Mouse (Mus musculus) kidney, postnatal 0 days (tissue): ENCODE measurements at regions not wholly inside any gene's neighbourhood (a gene's known extent, or its start where the extent isn't known, plus 50 kb on each side); places are given as distances from the start of the nearest gene placed in this dataset.

Source experiments
- ATAC-seq: fragments of 200-750 bp; cut with Nextera tagmentation; replicated peaks from 2 replicates; pipeline ENCODE4 v1.8.0; 2017; ENCODE audit warnings: low read depth, moderate number of reproducible peaks, moderate TSS enrichment, moderate library complexity; ENCODE audit not compliant: low FRiP score
- DNase-seq: peaks from one replicate; pipeline ENCODE4 v3.0.0-alpha.2; 2016; ENCODE audit warnings: low spot score
- H3K27ac ChIP-seq: fragments of 300-500 bp; sonication (generic); 2 replicates; pipeline ENCODE4 v1.5.1; 2014; ENCODE audit warnings: mild to moderate bottlenecking
- H3K27me3 ChIP-seq: fragments of 300-500 bp; sonication (generic); 2 replicates; pipeline ENCODE4 v1.6.1; 2014; ENCODE audit warnings: low read length, mixed read lengths; ENCODE audit not compliant: insufficient read depth
- H3K36me3 ChIP-seq: fragments of 300-500 bp; sonication (generic); 2 replicates; pipeline ENCODE4 v1.6.1; 2014; ENCODE audit warnings: low read length, mixed read lengths; ENCODE audit not compliant: insufficient read depth
- H3K4me1 ChIP-seq: fragments of 300-500 bp; sonication (generic); replicated peaks from 2 replicates; pipeline ENCODE4 v1.6.1; 2014; ENCODE audit warnings: antibody characterized with exemption, low read length, mixed read lengths; ENCODE audit not compliant: insufficient read depth
- H3K4me2 ChIP-seq: fragments of 300-500 bp; sonication (generic); 2 replicates; pipeline ENCODE4 v1.6.1; 2014; ENCODE audit warnings: mild to moderate bottlenecking, low read length, moderate library complexity, mixed read lengths
- H3K4me3 ChIP-seq: fragments of 300-500 bp; sonication (generic); replicated peaks from 2 replicates; pipeline ENCODE4 v1.5.1; 2014; ENCODE audit warnings: low read depth, low read length
- H3K9ac ChIP-seq: fragments of 300-500 bp; sonication (generic); 2 replicates; pipeline ENCODE4 v1.6.1; 2014; ENCODE audit warnings: low read depth, low read length
- H3K9me3 ChIP-seq: fragments of 300-500 bp; sonication (generic); replicated peaks from 2 replicates; pipeline ENCODE4 v1.6.1; 2016; ENCODE audit warnings: low read length, inconsistent platforms, mixed read lengths
- CTCF ChIP-seq: IDR thresholded peaks from 2 replicates; pipeline ENCODE4 v1.5.1; 2016; ENCODE audit warnings: antibody characterized with exemption, low read depth, mild to moderate bottlenecking, moderate library complexity
- WGBS: fragments of 180-500 bp; shearing (Covaris S2); extraction: QIAGEN DNeasy Blood & Tissue Kit; methylation state at CpG from one replicate; pipeline ENCODE4 v1.1.7; 2014; 5-methylcytosine and 5-hydroxymethylcytosine counted together

DNA sequence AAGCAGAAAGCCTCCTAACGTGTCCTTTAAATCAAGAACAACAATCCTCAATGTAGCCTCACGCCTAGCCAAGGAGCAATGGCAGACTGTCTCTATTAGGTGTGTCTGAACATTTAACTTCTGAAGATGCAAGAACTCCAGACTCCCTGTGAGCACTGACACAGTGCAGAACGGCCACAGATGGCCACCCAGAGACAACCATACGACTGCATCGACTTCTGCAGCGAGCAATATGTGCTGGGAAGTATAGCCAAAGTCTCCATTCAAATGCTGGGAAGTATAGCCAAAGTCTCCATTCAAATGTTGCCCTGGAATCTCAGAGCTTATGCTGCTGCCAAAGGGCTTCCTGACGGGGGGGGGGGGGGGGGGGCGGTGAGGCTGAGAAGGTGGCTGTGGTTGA lies 463.5 kb downstream of the Efna5 start:
- H3K9ac ChIP-seq, result no peak overlapping the region
- TF ChIP-seq CTCF, result no peak
- WGBS, result 82% methylated on average over 6 of the region's 8 CpGs

DNA sequence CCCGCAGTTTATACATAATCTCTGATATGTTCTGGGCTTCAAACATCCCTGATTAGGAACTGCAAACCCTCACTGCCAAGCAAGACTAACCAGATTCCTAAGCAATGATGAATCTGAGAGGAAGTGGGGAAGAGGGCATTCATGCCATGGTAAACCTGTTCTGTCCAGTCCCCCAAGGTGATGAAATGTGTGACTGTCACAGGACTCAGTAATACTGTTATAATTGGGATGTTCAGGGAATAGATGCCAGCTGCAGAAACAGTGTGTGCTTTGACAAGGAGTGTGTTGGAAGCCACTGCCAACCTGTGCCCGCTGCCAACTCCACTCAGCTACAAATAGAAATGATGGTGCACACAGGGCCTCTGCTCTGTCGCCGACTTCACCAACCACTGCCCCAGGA lies 466.0 kb downstream of the Efna5 start:
- Histone ChIP-seq H3K27ac (no peak overlapping the region), H3K36me3 (no peaks in the 10 kb centered on the region), H3K4me2 (no peak overlapping the region), H3K4me3 (no peak overlapping the region), H3K4me1 (no peaks in the 10 kb centered on the region), H3K9ac (no peak overlapping the region), H3K27me3 (no peaks in the 10 kb centered on the region), H3K9me3 (no peaks in the 10 kb centered on the region)
- no peak for TF ChIP-seq CTCF
- peak; percentile 5 for DNase-seq
- WGBS, result 84% methylated on average over 4 of the region's 4 CpGs
- ATAC-seq, result no peak

More for the DNA sequence above, 463.5 kb downstream of the Efna5 start:
- Histone ChIP-seq H3K27me3 (no peaks in the 10 kb centered on the region), H3K36me3 (no peaks in the 10 kb centered on the region), H3K9me3 (no peaks in the 10 kb centered on the region), H3K4me1 (no peaks in the 10 kb centered on the region), H3K27ac (no peak overlapping the region), H3K4me3 (no peak overlapping the region), H3K4me2 (no peak overlapping the region)
- DNase-seq (no peak), ATAC-seq (no peak)

- H3K36me3 ChIP-seq, result no peaks in the 10 kb centered on the region
- no peak overlapping the region for H3K9ac ChIP-seq
- no peak overlapping the region for H3K4me3 ChIP-seq
- no peaks in the 10 kb centered on the region for H3K9me3 ChIP-seq
- WGBS, result 76% methylated on average over 12 of the region's 12 CpGs
- H3K27ac ChIP-seq, result no peak overlapping the region
- DNase-seq (no peak), ATAC-seq (no peak)
- no peak overlapping the region for H3K4me2 ChIP-seq
- TF ChIP-seq CTCF, result no peak
- H3K4me1 ChIP-seq, result no peaks in the 10 kb centered on the region
- H3K27me3 ChIP-seq, result no peaks in the 10 kb centered on the region
Observed at GRCm38 (mm10) chr17:62412666-62413180, 468.4 kb downstream of the Efna5 start.

DNA sequence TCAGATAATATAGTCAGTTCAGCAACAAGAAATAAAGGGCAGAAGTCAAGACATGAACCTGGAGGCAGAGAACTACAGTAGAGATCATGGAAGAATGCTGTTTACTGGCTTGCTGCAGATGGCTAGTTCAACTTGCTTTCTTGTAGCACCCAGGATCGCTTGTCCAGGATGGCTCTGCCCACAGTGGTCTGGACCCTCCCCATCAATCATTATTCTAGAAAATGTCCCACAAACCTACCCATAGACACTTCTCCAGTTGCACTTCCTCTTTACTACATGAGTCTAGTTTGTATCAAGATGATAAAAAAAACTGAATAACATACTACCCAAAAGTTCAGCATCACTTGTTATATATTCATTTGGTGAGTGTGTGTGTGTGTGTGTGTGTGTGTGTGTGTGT lies 477.4 kb downstream of the Efna5 start:
- Histone ChIP-seq H3K4me2 (no peak overlapping the region), H3K27ac (no peak overlapping the region), H3K9ac (no peak overlapping the region), H3K27me3 (no peaks in the 10 kb centered on the region), H3K9me3 (no peaks in the 10 kb centered on the region), H3K36me3 (no peaks in the 10 kb centered on the region), H3K4me3 (no peak overlapping the region), H3K4me1 (no peaks in the 10 kb centered on the region)
- 90% methylated on average over 1 of the region's 1 CpGs for WGBS
- ATAC-seq, result no peak
- DNase-seq, result no peak
- no peak for TF ChIP-seq CTCF

GRCm38 (mm10) chr17:62393355-62394006 lies 487.6 kb downstream of the Efna5 start:
- DNase-seq (peak; percentile 61), ATAC-seq (peak; percentile 75; the same call in 1 of the 2 replicates)
- no peak for TF ChIP-seq CTCF
- H3K27ac ChIP-seq, result no peak overlapping the region
- H3K4me2 ChIP-seq, result no peak overlapping the region
- 58% methylated on average over 8 of the region's 8 CpGs for WGBS
- H3K4me3 ChIP-seq, result no peak overlapping the region
- H3K9ac ChIP-seq, result no peak overlapping the region
- H3K9me3 ChIP-seq, result no peaks in the 10 kb centered on the region
- H3K27me3 ChIP-seq, result no peaks in the 10 kb centered on the region
- no peaks in the 10 kb centered on the region for H3K4me1 ChIP-seq
- H3K36me3 ChIP-seq, result no peaks in the 10 kb centered on the region

DNA sequence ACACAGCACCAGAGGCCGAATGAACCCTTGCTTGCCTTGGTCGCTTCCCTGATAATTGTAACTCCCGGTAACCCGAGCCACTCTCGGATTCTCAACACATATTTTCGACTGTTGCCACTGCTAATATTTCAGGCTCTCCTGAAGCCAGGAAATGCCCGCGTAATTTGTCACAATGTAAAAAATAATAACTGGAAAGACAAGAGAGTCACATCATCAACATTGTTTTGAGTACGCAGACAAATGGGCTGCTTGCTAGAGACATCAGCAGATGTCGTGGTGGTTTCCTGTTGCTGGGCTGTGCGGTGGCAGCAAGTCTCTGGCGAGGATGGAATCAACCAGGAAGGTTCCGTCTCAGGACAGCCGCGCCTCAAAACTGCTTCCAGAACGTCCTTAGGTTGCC lies 497.1 kb downstream of the Efna5 start:
- 42% methylated on average over 16 of the region's 16 CpGs for WGBS
- H3K27me3 ChIP-seq, result no peaks in the 10 kb centered on the region
- H3K4me3 ChIP-seq, result no peak overlapping the region
- no peaks in the 10 kb centered on the region for H3K4me1 ChIP-seq
- no peak for ATAC-seq
- H3K27ac ChIP-seq, result no peak overlapping the region
- TF ChIP-seq CTCF, result no peak
- no peaks in the 10 kb centered on the region for H3K9me3 ChIP-seq
- no peak overlapping the region for H3K4me2 ChIP-seq
- H3K9ac ChIP-seq, result no peak overlapping the region
- DNase-seq, result no peak
- H3K36me3 ChIP-seq, result no peaks in the 10 kb centered on the region
